Mouse (Mus musculus) lung, embryonic 15.5 days (tissue): ENCODE results near the gene Cfap99. TPM values are rescaled to one million over a fixed set of nuclear protein-coding genes. Genes with fewer than 3 reads are reported as not detected.

Experiments used
- ATAC-seq: fragments of 200-750 bp; cut with Nextera tagmentation; 2 replicates; pipeline ENCODE4 v1.8.0; 2017; ENCODE audit warnings: moderate number of reproducible peaks, borderline replicate concordance; ENCODE audit not compliant: low FRiP score, low TSS enrichment; ENCODE audit errors: extremely low read depth
- H3K27ac ChIP-seq: fragments of 300-500 bp; sonication (generic); 2 replicates; pipeline ENCODE4 v1.5.1; 2015; ENCODE audit warnings: moderate library complexity, mild to moderate bottlenecking, inconsistent platforms
- H3K27me3 ChIP-seq: fragments of 300-500 bp; sonication (generic); 2 replicates; pipeline ENCODE4 v1.6.1; 2015; ENCODE audit warnings: inconsistent platforms
- H3K36me3 ChIP-seq: fragments of 300-500 bp; sonication (generic); 2 replicates; pipeline ENCODE4 v1.6.1; 2015; ENCODE audit warnings: inconsistent platforms
- H3K4me1 ChIP-seq: fragments of 300-500 bp; sonication (generic); 2 replicates; pipeline ENCODE4 v1.6.1; 2015; ENCODE audit warnings: inconsistent platforms
- H3K4me2 ChIP-seq: fragments of 300-500 bp; sonication (generic); 2 replicates; pipeline ENCODE4 v1.6.1; 2015; ENCODE audit warnings: inconsistent platforms, mild to moderate bottlenecking, moderate library complexity
- H3K4me3 ChIP-seq: fragments of 300-500 bp; sonication (generic); 2 replicates; pipeline ENCODE4 v1.5.1; 2015; ENCODE audit warnings: mild to moderate bottlenecking, inconsistent platforms
- H3K9ac ChIP-seq: fragments of 300-500 bp; sonication (generic); 2 replicates; pipeline ENCODE4 v1.6.1; 2015; ENCODE audit warnings: inconsistent platforms
- H3K9me3 ChIP-seq: fragments of 300-500 bp; sonication (generic); 2 replicates; pipeline ENCODE4 v1.6.1; 2016; ENCODE audit warnings: inconsistent platforms
- WGBS: fragments of 180-500 bp; shearing (Covaris S2); methylation state at CpG from one replicate; pipeline ENCODE4 v1.1.7; 2015; 5-methylcytosine and 5-hydroxymethylcytosine counted together
- polyA plus RNA-seq: library from polyadenylated mRNA; unstranded; fragments of >200 nt; fragmentation: Nextera tagmentation; extraction: Ambion mirVana; gene quantifications from 2 replicates; pipeline ENCODE4 v1.2.1, GENCODE M21; 2015

The Cfap99 gene
- polyA plus RNA-seq, 1 experiment from 2014 or later, result 0.24 TPM

- WGBS, result 79% methylated on average over 3 of the region's 3 CpGs
- no peaks in the 10 kb centered on the region for H3K9me3 ChIP-seq
- H3K9ac ChIP-seq, result no peak overlapping the region
- H3K36me3 ChIP-seq, result no peaks in the 10 kb centered on the region
- no peaks in the 10 kb centered on the region for H3K27me3 ChIP-seq
- ATAC-seq, result no peak
- no peaks in the 10 kb centered on the region for H3K4me1 ChIP-seq
- H3K27ac ChIP-seq, result no peak overlapping the region
- no peak overlapping the region for H3K4me3 ChIP-seq
- H3K4me2 ChIP-seq, result no peak overlapping the region
Observed at GRCm38 (mm10) chr5:34259172-34259816, 29.1 kb upstream of the Cfap99 start.

DNA sequence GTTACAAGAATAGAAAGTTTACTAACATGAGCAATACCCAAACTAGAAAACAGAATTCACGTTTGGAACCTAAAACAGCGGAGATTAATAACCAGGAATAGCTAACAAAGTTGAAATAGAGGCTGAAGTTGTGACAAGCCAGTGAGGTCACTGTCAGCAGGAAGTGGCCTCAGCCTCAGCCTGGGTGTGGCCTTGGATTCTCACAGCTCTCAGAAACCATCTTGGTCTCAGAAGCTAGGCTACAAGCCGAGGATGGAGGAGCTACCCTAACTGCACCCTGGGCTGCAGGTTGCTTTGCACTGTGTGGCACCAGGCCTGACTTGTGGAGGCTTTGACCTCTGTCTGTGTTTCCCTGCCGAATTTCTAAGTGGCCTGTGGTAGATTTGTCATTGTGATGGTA is 22.3 kb upstream of the Cfap99 start:
- Histone ChIP-seq H3K4me1 (no peaks in the 10 kb centered on the region), H3K27me3 (no peaks in the 10 kb centered on the region), H3K9me3 (no peaks in the 10 kb centered on the region), H3K4me3 (no peak overlapping the region), H3K36me3 (no peaks in the 10 kb centered on the region), H3K27ac (no peak overlapping the region), H3K9ac (no peak overlapping the region), H3K4me2 (no peak overlapping the region)
- WGBS, result 57% methylated on average over 4 of the region's 4 CpGs
- ATAC-seq, result no peak

- H3K9ac ChIP-seq, result no peak overlapping the region
- no peak overlapping the region for H3K4me3 ChIP-seq
- no peak for ATAC-seq
- 76% methylated on average over 16 of the region's 16 CpGs for WGBS
- H3K27me3 ChIP-seq, result no peaks in the 10 kb centered on the region
- H3K27ac ChIP-seq, result no peak overlapping the region
- H3K4me2 ChIP-seq, result no peak overlapping the region
- H3K9me3 ChIP-seq, result no peaks in the 10 kb centered on the region
- no peaks in the 10 kb centered on the region for H3K4me1 ChIP-seq
- H3K36me3 ChIP-seq, result no peaks in the 10 kb centered on the region
Observed at GRCm38 (mm10) chr5:34269197-34269920, 19.0 kb upstream of the Cfap99 start.

GRCm38 (mm10) chr5:34269921-34270465 is 18.4 kb upstream of the Cfap99 start:
- no peak overlapping the region for H3K27ac ChIP-seq
- no peaks in the 10 kb centered on the region for H3K9me3 ChIP-seq
- WGBS, result 44% methylated on average over 12 of the region's 12 CpGs
- no peak overlapping the region for H3K9ac ChIP-seq
- no peak for ATAC-seq
- no peaks in the 10 kb centered on the region for H3K27me3 ChIP-seq
- H3K4me2 ChIP-seq, result no peak overlapping the region
- no peaks in the 10 kb centered on the region for H3K36me3 ChIP-seq
- H3K4me1 ChIP-seq, result no peaks in the 10 kb centered on the region
- no peak overlapping the region for H3K4me3 ChIP-seq

GRCm38 (mm10) chr5:34271743-34272142 is 16.7 kb upstream of the Cfap99 start:
- H3K27me3 ChIP-seq, result no peaks in the 10 kb centered on the region
- no peak overlapping the region for H3K4me3 ChIP-seq
- 23% methylated on average over 4 of the region's 4 CpGs for WGBS
- no peak overlapping the region for H3K4me2 ChIP-seq
- no peak overlapping the region for H3K27ac ChIP-seq
- no peak overlapping the region for H3K9ac ChIP-seq
- no peaks in the 10 kb centered on the region for H3K9me3 ChIP-seq
- H3K4me1 ChIP-seq, result no peaks in the 10 kb centered on the region
- no peak for ATAC-seq
- no peaks in the 10 kb centered on the region for H3K36me3 ChIP-seq

DNA sequence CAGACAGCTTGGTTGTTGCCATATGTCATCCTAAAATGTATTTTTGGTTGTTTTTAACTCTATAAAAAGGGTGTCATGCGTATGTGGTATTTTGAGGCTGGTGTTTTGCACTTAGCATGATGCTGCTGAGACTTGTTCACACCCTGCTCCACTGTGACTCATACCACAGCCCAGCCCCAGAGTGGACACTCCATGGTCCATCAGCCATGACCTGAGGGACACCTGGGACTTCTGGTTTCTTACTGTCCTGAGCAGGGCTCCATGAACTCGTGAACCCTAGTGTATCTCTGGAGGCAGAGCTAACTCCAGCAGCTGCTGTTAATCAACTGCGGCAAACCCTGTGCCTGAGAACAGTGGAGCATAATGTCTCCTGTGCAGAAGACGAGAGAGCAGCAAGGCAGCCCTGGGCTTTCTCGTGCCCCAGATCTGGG is 15.1 kb upstream of the Cfap99 start:
- Histone ChIP-seq H3K27ac (no peak overlapping the region), H3K4me3 (no peak overlapping the region), H3K9me3 (no peaks in the 10 kb centered on the region), H3K4me2 (no peak overlapping the region), H3K36me3 (no peaks in the 10 kb centered on the region), H3K4me1 (no peaks in the 10 kb centered on the region), H3K9ac (no peak overlapping the region), H3K27me3 (no peaks in the 10 kb centered on the region)
- ATAC-seq, result no peak
- WGBS, result 60% methylated on average over 5 of the region's 5 CpGs

DNA sequence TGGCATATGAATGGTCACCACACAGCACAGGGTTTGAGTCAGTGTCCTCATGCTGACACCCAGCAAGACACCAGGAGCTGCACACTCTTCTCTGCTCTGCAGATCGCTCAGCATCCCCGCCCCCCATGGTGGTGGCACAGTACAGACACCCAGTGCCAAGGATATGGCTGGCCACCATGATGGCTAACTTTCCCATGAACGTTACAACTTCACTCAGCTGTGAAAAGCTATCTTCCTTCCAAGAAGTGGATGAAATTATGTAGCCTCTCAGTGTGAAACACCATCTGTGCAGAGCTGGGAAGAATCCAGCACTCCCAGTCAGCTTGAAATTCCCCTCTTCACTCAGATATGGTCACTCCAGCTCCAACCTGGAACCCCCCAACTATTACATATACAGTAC is 14.1 kb upstream of the Cfap99 start:
- H3K4me2 ChIP-seq, result no peak overlapping the region
- H3K36me3 ChIP-seq, result no peaks in the 10 kb centered on the region
- H3K9me3 ChIP-seq, result no peaks in the 10 kb centered on the region
- H3K27me3 ChIP-seq, result no peaks in the 10 kb centered on the region
- no peak overlapping the region for H3K27ac ChIP-seq
- 77% methylated on average over 3 of the region's 3 CpGs for WGBS
- no peak overlapping the region for H3K4me3 ChIP-seq
- H3K4me1 ChIP-seq, result no peaks in the 10 kb centered on the region
- no peak overlapping the region for H3K9ac ChIP-seq
- no peak for ATAC-seq

DNA sequence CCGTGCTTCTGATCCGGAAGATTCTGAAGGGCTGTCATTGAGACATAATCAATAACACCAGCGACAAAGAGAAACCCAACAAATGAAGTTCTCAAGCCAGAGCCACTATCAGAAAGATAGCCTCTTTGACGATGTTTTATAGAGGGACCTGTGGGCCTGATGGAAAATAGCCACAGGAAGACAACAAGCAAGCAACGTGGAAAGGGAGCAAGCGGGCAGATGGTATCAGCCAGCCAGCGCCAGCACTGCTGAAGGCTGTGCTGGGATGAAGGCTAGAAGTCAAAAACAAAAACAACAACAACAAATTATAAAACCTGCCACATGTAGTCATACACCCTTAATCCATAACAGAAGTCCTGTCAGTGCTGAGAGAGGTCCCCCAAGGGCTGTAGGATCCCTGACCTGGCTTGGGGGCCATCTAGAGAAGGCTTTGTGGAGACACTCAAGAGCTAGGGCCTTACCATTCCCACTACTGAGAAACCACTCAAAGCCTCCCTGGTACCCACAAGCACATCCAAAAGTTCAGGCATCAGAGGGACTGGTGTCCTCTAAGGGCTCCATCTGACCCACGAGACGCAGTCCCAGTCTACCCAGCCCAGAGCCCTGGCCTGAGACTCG is 13.6 kb upstream of the Cfap99 start:
- Histone ChIP-seq H3K9ac (no peak overlapping the region), H3K27ac (no peak overlapping the region), H3K27me3 (no peaks in the 10 kb centered on the region), H3K4me3 (no peak overlapping the region), H3K4me2 (no peak overlapping the region), H3K4me1 (no peaks in the 10 kb centered on the region), H3K9me3 (no peaks in the 10 kb centered on the region), H3K36me3 (no peaks in the 10 kb centered on the region)
- 74% methylated on average over 10 of the region's 10 CpGs for WGBS
- ATAC-seq, result no peak

- no peak overlapping the region for H3K27ac ChIP-seq
- ATAC-seq, result no peak
- H3K9ac ChIP-seq, result no peak overlapping the region
- H3K4me3 ChIP-seq, result no peak overlapping the region
- H3K4me1 ChIP-seq, result no peaks in the 10 kb centered on the region
- no peaks in the 10 kb centered on the region for H3K36me3 ChIP-seq
- no peaks in the 10 kb centered on the region for H3K9me3 ChIP-seq
- WGBS, result 54% methylated on average over 7 of the region's 7 CpGs
- no peak overlapping the region for H3K4me2 ChIP-seq
- H3K27me3 ChIP-seq, result no peaks in the 10 kb centered on the region
Observed at GRCm38 (mm10) chr5:34276191-34276590, 12.2 kb upstream of the Cfap99 start.

- no peak overlapping the region for H3K27ac ChIP-seq
- H3K4me1 ChIP-seq, result no peaks in the 10 kb centered on the region
- 54% methylated on average over 6 of the region's 6 CpGs for WGBS
- H3K4me2 ChIP-seq, result no peak overlapping the region
- no peaks in the 10 kb centered on the region for H3K27me3 ChIP-seq
- H3K4me3 ChIP-seq, result no peak overlapping the region
- H3K9ac ChIP-seq, result no peak overlapping the region
- H3K9me3 ChIP-seq, result no peaks in the 10 kb centered on the region
- no peaks in the 10 kb centered on the region for H3K36me3 ChIP-seq
- no peak for ATAC-seq
Observed at GRCm38 (mm10) chr5:34276746-34277145, 11.7 kb upstream of the Cfap99 start.

- no peaks in the 10 kb centered on the region for H3K9me3 ChIP-seq
- no peak overlapping the region for H3K4me2 ChIP-seq
- H3K4me1 ChIP-seq, result no peaks in the 10 kb centered on the region
- H3K27ac ChIP-seq, result no peak overlapping the region
- H3K9ac ChIP-seq, result no peak overlapping the region
- H3K4me3 ChIP-seq, result no peak overlapping the region
- ATAC-seq, result no peak
- WGBS, result 63% methylated on average over 4 of the region's 4 CpGs
- H3K27me3 ChIP-seq, result no peaks in the 10 kb centered on the region
- H3K36me3 ChIP-seq, result no peaks in the 10 kb centered on the region
Observed at GRCm38 (mm10) chr5:34278058-34278457, 10.3 kb upstream of the Cfap99 start.

DNA sequence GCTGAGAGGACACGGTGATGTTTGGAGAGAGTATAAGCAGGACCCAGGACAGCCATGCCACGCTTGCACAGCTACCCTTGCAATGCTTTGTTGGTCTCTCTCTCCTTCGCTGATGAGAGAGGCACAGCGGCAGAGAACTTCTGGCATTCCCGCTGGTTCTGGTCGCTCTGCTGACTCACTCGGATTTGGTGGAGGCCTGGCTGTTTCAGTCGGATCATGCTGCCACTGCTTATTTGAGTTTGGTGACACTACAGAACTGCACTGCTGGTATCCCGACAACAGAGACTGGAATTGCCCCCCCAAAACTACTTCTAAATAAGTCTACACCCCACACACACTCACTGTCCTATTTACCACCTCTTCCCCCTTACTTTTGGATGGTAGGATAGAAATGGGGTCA is 9.2 kb upstream of the Cfap99 start:
- Histone ChIP-seq H3K9ac (no peak overlapping the region), H3K27me3 (peaks cover 4% of the 10 kb centered on the region), H3K9me3 (no peaks in the 10 kb centered on the region), H3K4me2 (no peak overlapping the region), H3K36me3 (no peaks in the 10 kb centered on the region), H3K27ac (no peak overlapping the region), H3K4me3 (no peak overlapping the region), H3K4me1 (no peaks in the 10 kb centered on the region)
- no peak for ATAC-seq
- WGBS, result 78% methylated on average over 9 of the region's 9 CpGs
